Mouse (Mus musculus) adrenal gland, postnatal 14 days (tissue): ENCODE results near the gene H2-M1. TPM values are rescaled to one million over a fixed set of nuclear protein-coding genes. Genes with fewer than 3 reads are reported as not detected.

Source experiments
- DNase-seq: peaks from one replicate; pipeline ENCODE4 v3.0.0; 2021; ENCODE audit warnings: mixed read lengths
- long read RNA-seq, 2 experiments: library from polyadenylated mRNA; stranded (forward); transcript quantifications; one replicate each; pipeline ENCODE4 v2.0.0; 2021
- total RNA-seq: library from RNA; stranded (reverse); gene quantifications from 2 replicates; pipeline ENCODE4 v1.2.3, GENCODE M21; 2021

Gene H2-M1
- not detected in 2 replicates for total RNA-seq
- long read RNA-seq, experiment 1, result 0 reads
- long read RNA-seq, experiment 2, result 0 reads

GRCm38 (mm10) chr17:36672119-36672518 is at the start of gene H2-M1:
H2-M1 (minus strand) TSS chr17:36672219.
- DNase-seq, result no peak

DNA sequence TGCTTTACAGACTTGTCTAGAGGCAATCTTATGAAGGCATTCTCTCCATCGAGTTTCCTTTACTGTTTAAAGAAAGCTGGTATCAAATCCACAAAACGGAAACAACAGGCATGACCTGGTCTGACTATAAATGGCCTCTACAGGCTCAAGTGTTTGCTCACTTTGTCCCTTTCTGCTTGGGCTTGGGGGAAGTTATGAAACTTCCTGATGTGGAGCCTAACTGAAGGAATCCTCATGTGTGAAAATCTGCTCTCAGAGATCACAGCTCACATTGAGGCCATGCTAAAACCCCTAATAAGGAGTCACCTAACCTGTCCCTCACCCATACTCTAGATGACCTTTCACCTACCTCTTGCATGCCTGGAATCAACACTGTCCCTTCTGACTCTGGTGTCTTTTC is 25.7 kb upstream of the H2-M1 start:
- no peak for DNase-seq

DNA sequence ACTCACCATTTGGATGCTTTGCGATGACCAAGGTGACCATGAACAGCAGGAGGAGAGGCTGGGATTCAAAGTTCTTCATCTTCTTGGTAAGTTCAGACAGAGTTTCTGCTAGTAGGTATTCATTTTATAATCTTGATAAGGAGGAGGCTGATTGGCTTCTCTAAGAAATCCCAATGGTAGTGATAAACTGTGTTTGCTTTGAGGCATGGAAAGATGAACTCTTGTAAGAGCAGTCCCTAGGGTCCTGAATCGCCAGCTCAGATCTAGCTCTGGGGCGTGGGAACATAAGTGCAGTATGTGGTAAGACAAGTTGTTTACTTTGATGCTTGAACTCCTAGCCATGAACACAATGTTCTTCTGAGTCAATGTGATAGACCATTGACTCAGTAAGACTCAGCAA is 29.5 kb downstream of the H2-M1 start, which contains the start of gene H2-M9:
H2-M9 (minus strand) TSS at position 101 of the 400 bp plus-strand sequence.
- DNase-seq, result no peak

Other genes with a start within 250 kb of the H2-M1 start
- gene H2-M10.4, start 209.9 kb downstream of the H2-M1 start, total RNA-seq, result not detected in 2 replicates
- not detected in 2 replicates for gene H2-M11, start 125.1 kb downstream of the H2-M1 start, total RNA-seq
- gene H2-M9, start 29.6 kb downstream of the H2-M1 start, total RNA-seq, result 0.30 and 1.0 TPM in 2 replicates
- not detected in 2 replicates for gene H2-M10.5, start 100.7 kb upstream of the H2-M1 start, total RNA-seq
- gene H2-M10.6, start 140.0 kb upstream of the H2-M1 start, total RNA-seq, result not detected in 2 replicates
- gene Trim26, start 164.9 kb upstream of the H2-M1 start, total RNA-seq, result 45.3 and 55.8 TPM in 2 replicates
- not detected in 2 replicates for gene Trim15, start 195.0 kb upstream of the H2-M1 start, total RNA-seq
- 1.3 and 6.7 TPM in 2 replicates for gene Trim10, start 197.4 kb upstream of the H2-M1 start, total RNA-seq
- not detected in 2 replicates for gene Trim40, start 217.9 kb upstream of the H2-M1 start, total RNA-seq
- not detected in 2 replicates for gene Trim31, start 225.9 kb upstream of the H2-M1 start, total RNA-seq